8 mouse cellular contexts compared by ENCODE assay signal in genomic region chr19:54114588-54115317, GRCm38 (mm10).
DNase-seq lines count a peak whose midpoint lies in the region; ATAC-seq and TF ChIP-seq lines count a peak whose summit lies in the region.

No protein-coding gene starts in this region.

- no peaks in the 10 kb centered on the region for H3K36me3 ChIP-seq in CH12.LX (replicated peaks in 1 of 2; ENCODE audit: control insufficient read depth in 1 of 2, insufficient read depth in 1 of 2, low read length in 1 of 2)
- no peaks in the 10 kb centered on the region for H3K36me3 ChIP-seq in embryonic facial prominence, embryonic 15.5 days
- H3K36me3 ChIP-seq in heart, embryonic 13.5 days: no peaks in the 10 kb centered on the region
- no peaks in the 10 kb centered on the region for H3K36me3 ChIP-seq in kidney, embryonic 16.5 days (ENCODE audit: insufficient read depth, low read length)
- no peaks in the 10 kb centered on the region for H3K36me3 ChIP-seq in liver, embryonic 16.5 days (ENCODE audit: control insufficient read depth, insufficient read depth)

- no peaks in the 10 kb centered on the region for H3K79me2 ChIP-seq in CH12.LX (replicated peaks; ENCODE audit: control insufficient read depth, extremely low read depth, insufficient read depth, poor library complexity, severe bottlenecking)

- in situ Hi-C loops in CH12.LX (cut with MboI; ENCODE audit: low pct_ligation_motif_present, low pct_unique_long_range_greater_than_20kb, low sequenced_read_pairs): no loop called here

- TF ChIP-seq CTCF in CH12.LX (conservative IDR thresholded peaks at IDR 0.05 in 1 of 2, IDR thresholded peaks at IDR 0.05 in 1 of 2; ENCODE audit: low read depth in 2 of 2, low read length in 2 of 2): no peak
- TF ChIP-seq CTCF in bone marrow, adult 2 months (IDR thresholded peaks at IDR 0.05; ENCODE audit: control insufficient read depth, insufficient read depth, low read length): no peak

- 14% methylated on average over 22 of the region's 22 CpGs for WGBS in bone marrow, adult 2 months
- 9% methylated on average over 22 of the region's 22 CpGs for WGBS in embryonic facial prominence, embryonic 15.5 days
- 9% methylated on average over 22 of the region's 22 CpGs for WGBS in heart, embryonic 13.5 days
- 5% methylated on average over 22 of the region's 22 CpGs for WGBS in kidney, embryonic 16.5 days
- WGBS in liver, embryonic 16.5 days (ENCODE audit: insufficient replicate concordance): 9% methylated on average over 22 of the region's 22 CpGs

- peak; percentile 49 for DNase-seq in CH12.LX (ENCODE audit: extremely low read depth)
- DNase-seq in neural tube, embryonic 10.5 days (ENCODE audit: extremely low spot score, low spot score): peak; percentile 66
- DNase-seq in testis, postnatal 14 days (ENCODE audit: low spot score): peak; percentile 7

- peak overlapping the region; percentile 7; the same call in 1 of the 2 replicates for H3K9ac ChIP-seq in CH12.LX (ENCODE audit: insufficient read depth, low read depth)
- 0 out of 2 replicates have a peak overlapping the region, but pooled peaks have one; percentile 23 for H3K9ac ChIP-seq in embryonic facial prominence, embryonic 15.5 days
- H3K9ac ChIP-seq in heart, embryonic 13.5 days: peak overlapping the region; percentile 74
- H3K9ac ChIP-seq in kidney, embryonic 16.5 days (replicated peaks; ENCODE audit: low read length): peak overlapping the region; percentile 53; the same call in 1 of the 2 replicates
- H3K9ac ChIP-seq in liver, embryonic 16.5 days (ENCODE audit: low read depth, low read length): no peak overlapping the region

- peak; percentile 39; the same call in 1 of the 2 replicates for ATAC-seq in embryonic facial prominence, embryonic 15.5 days (ENCODE audit: insufficient number of reproducible peaks, low FRiP score, low TSS enrichment, low read depth)
- ATAC-seq in heart, embryonic 13.5 days (ENCODE audit: extremely low read depth, insufficient number of reproducible peaks, low FRiP score, low TSS enrichment): no peak; the same call in 1 of the 2 replicates
- peak; percentile 81; the same call in 1 of the 2 replicates for ATAC-seq in kidney, embryonic 16.5 days (ENCODE audit: low FRiP score, low TSS enrichment)
- ATAC-seq in liver, embryonic 16.5 days (ENCODE audit: low read depth): peak; percentile 65; the same call in 1 of the 2 replicates

- H3K4me2 ChIP-seq in CH12.LX (ENCODE audit: insufficient read depth, low read depth, poor library complexity, severe bottlenecking): peak overlapping the region; percentile 86
- peak overlapping the region; percentile 59 for H3K4me2 ChIP-seq in embryonic facial prominence, embryonic 15.5 days (replicated peaks)
- peak overlapping the region; percentile 73 for H3K4me2 ChIP-seq in heart, embryonic 13.5 days
- H3K4me2 ChIP-seq in kidney, embryonic 16.5 days (replicated peaks; ENCODE audit: low read depth, low read length): peak overlapping the region; percentile 46
- H3K4me2 ChIP-seq in liver, embryonic 16.5 days (ENCODE audit: low read depth, low read length): peak overlapping the region; percentile 69

- H3K27ac ChIP-seq in CH12.LX (ENCODE audit: insufficient read depth, low read depth): no peak overlapping the region
- H3K27ac ChIP-seq in bone marrow, adult 2 months (ENCODE audit: control insufficient read depth, insufficient read depth, low read depth, low read length, poor library complexity): no peak overlapping the region
- no peak overlapping the region for H3K27ac ChIP-seq in embryonic facial prominence, embryonic 15.5 days (replicated peaks)
- no peak overlapping the region for H3K27ac ChIP-seq in heart, embryonic 13.5 days (replicated peaks)
- H3K27ac ChIP-seq in kidney, embryonic 16.5 days (ENCODE audit: low read length): no peak overlapping the region
- no peak overlapping the region for H3K27ac ChIP-seq in liver, embryonic 16.5 days (ENCODE audit: low read length)

- no peak for TF ChIP-seq RAD21 in CH12.LX (IDR thresholded peaks at IDR 0.05; ENCODE audit: low read depth, low read length)

- TF ChIP-seq EP300 in CH12.LX (IDR thresholded peaks at IDR 0.05; ENCODE audit: low read length): no peak

- no peaks in the 10 kb centered on the region for H3K27me3 ChIP-seq in CH12.LX (replicated peaks)
- peaks cover 11% of the 10 kb centered on the region for H3K27me3 ChIP-seq in embryonic facial prominence, embryonic 15.5 days
- H3K27me3 ChIP-seq in heart, embryonic 13.5 days (replicated peaks): peaks cover 28% of the 10 kb centered on the region
- peaks cover 14% of the 10 kb centered on the region for H3K27me3 ChIP-seq in kidney, embryonic 16.5 days (ENCODE audit: insufficient read depth, low read length)
- peaks cover 6% of the 10 kb centered on the region for H3K27me3 ChIP-seq in liver, embryonic 16.5 days (ENCODE audit: control insufficient read depth, insufficient read depth, low read depth, low read length)

- dilution Hi-C loops in CH12.LX (cut with MboI; ENCODE audit: extremely low pct_ligation_motif_present, extremely low pct_unique_long_range_greater_than_20kb, low sequenced_read_pairs): no loop called here

- TF ChIP-seq POLR2A in CH12.LX (IDR thresholded peaks at IDR 0.05; ENCODE audit: low read depth, low read length): no peak
- TF ChIP-seq POLR2A in bone marrow, adult 2 months (IDR thresholded peaks at IDR 0.05; ENCODE audit: borderline replicate concordance, control insufficient read depth, low read depth, low read length): no peak

- peaks cover 2 to 17% of the 10 kb centered on the region in 2 experiments; a peak in 3 of 4 replicates for H3K4me1 ChIP-seq in CH12.LX (ENCODE audit: control insufficient read depth in 1 of 2, insufficient read depth in 2 of 2)
- peaks cover 6% of the 10 kb centered on the region for H3K4me1 ChIP-seq in bone marrow, adult 2 months (ENCODE audit: control insufficient read depth, insufficient read depth, low read length)
- no peaks in the 10 kb centered on the region for H3K4me1 ChIP-seq in embryonic facial prominence, embryonic 15.5 days
- peaks cover 13% of the 10 kb centered on the region for H3K4me1 ChIP-seq in heart, embryonic 13.5 days
- H3K4me1 ChIP-seq in kidney, embryonic 16.5 days (ENCODE audit: insufficient read depth, low read length): peaks cover 3% of the 10 kb centered on the region; the same call in 1 of the 2 replicates
- H3K4me1 ChIP-seq in liver, embryonic 16.5 days (ENCODE audit: control insufficient read depth, low read depth, low read length): peaks cover 3% of the 10 kb centered on the region

- no peaks in the 10 kb centered on the region for H3K9me3 ChIP-seq in CH12.LX (replicated peaks; ENCODE audit: low read length)
- H3K9me3 ChIP-seq in embryonic facial prominence, embryonic 15.5 days (replicated peaks): no peaks in the 10 kb centered on the region
- 0 out of 2 replicates have a peak, but pooled peaks cover 2% of the 10 kb centered on the region for H3K9me3 ChIP-seq in heart, embryonic 13.5 days
- H3K9me3 ChIP-seq in kidney, embryonic 16.5 days (ENCODE audit: low read length): no peaks in the 10 kb centered on the region
- H3K9me3 ChIP-seq in liver, embryonic 16.5 days (replicated peaks; ENCODE audit: control insufficient read depth, low read length): no peaks in the 10 kb centered on the region

- H3K4me3 ChIP-seq in CH12.LX (replicated peaks in 1 of 3; ENCODE audit: low read depth in 2 of 3, low read length in 2 of 3, poor library complexity in 1 of 3): peak overlapping the region; percentile 43 to 71 (median 60)
- peak overlapping the region; percentile 71 for H3K4me3 ChIP-seq in bone marrow, adult 2 months (replicated peaks; ENCODE audit: control insufficient read depth, low read depth, low read length)
- peak overlapping the region; percentile 52 for H3K4me3 ChIP-seq in embryonic facial prominence, embryonic 15.5 days (replicated peaks)
- peak overlapping the region; percentile 65 for H3K4me3 ChIP-seq in heart, embryonic 13.5 days
- peak overlapping the region; percentile 59 for H3K4me3 ChIP-seq in kidney, embryonic 16.5 days (ENCODE audit: low read length)
- H3K4me3 ChIP-seq in liver, embryonic 16.5 days (ENCODE audit: low read depth, low read length): peak overlapping the region; percentile 64

TF ChIP-seq in CH12.LX, 34 proteins besides CTCF, POLR2A, EP300 and RAD21:
- TF ChIP-seq IRF4 (IDR thresholded peaks at IDR 0.05; ENCODE audit: low read depth, low read length) (no peak), MYC (IDR thresholded peaks at IDR 0.05; ENCODE audit: low read depth, low read length) (no peak), GABPA (IDR thresholded peaks at IDR 0.05; ENCODE audit: insufficient replicate concordance, low read depth, low read length) (no peak), ELF1 (IDR thresholded peaks at IDR 0.05; ENCODE audit: low read depth, low read length) (no peak), TCF12 (IDR thresholded peaks at IDR 0.05; ENCODE audit: low read depth, low read length) (no peak), JUN (IDR thresholded peaks at IDR 0.05; ENCODE audit: insufficient read depth, low read depth, low read length) (no peak), TBP (conservative IDR thresholded peaks at IDR 0.05; ENCODE audit: low read depth, low read length) (no peak), ZC3H11A (IDR thresholded peaks at IDR 0.05; ENCODE audit: low read depth, low read length) (no peak), USF2 (conservative IDR thresholded peaks at IDR 0.05; ENCODE audit: low read depth, low read length) (peak; percentile 66), MAX (IDR thresholded peaks at IDR 0.05; ENCODE audit: low read length) (no peak), ZNF384 (IDR thresholded peaks at IDR 0.05; ENCODE audit: low read depth, low read length) (no peak), USF1 (IDR thresholded peaks at IDR 0.05; ENCODE audit: low read depth, low read length) (peak; percentile 67), SIN3A (IDR thresholded peaks at IDR 0.05; ENCODE audit: low read length) (no peak), SMC3 (IDR thresholded peaks at IDR 0.05; ENCODE audit: low read depth, low read length) (no peak), PAX5 (IDR thresholded peaks at IDR 0.05; ENCODE audit: low read length) (no peak), MAFK (IDR thresholded peaks at IDR 0.05; ENCODE audit: insufficient replicate concordance, low read length) (no peak), BHLHE40 (IDR thresholded peaks at IDR 0.05; ENCODE audit: low read depth, low read length) (peak; percentile 83), UBTF (IDR thresholded peaks at IDR 0.05; ENCODE audit: low read depth, low read length) (no peak)

Comparison
In these comparisons a context has a peak if more than half of its experiments do, and no peak if none do; other contexts are left out.
1. DNase-seq: peak in every context shown above with its lines; median percentile 66 in neural tube, embryonic 10.5 days; 49 in CH12.LX; 7 in testis, postnatal 14 days.